8 mouse cellular contexts compared by ENCODE assay signal in the genomic region with DNA sequence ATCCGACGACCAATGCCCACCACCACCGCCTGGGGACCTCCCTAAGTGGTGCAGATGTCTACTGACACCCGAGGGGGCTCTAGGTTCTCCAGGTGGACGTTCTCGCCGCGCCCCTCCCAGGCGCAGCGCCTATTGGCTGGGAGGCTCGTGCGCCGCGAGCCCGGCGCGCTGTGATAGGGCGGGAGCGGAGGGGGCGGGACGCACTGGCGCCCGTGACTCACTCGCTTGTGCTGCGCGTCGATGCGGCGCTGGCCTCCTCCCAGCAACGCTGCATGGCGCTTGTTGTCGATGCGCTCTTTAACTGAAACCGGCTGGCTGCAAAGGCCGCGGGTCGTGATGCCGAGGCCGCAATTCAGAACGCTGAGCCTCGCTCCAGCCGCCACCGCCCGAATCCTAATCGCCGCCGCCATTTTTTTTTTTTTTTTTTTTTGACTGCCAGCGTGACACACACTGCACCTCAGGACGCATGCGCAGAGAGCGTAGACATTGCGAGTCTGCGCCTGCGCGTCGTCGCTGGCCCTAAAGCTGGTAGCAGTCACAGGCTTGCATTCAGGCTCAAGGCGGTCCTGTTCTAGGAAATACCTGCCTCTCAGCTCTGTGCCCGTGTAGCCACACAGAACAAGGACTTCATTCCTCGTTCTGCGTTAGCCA. TPM values are rescaled to one million over a fixed set of nuclear protein-coding genes. Genes with fewer than 3 reads are reported as not detected.
DNase-seq lines count a peak whose midpoint lies in the region; ATAC-seq and TF ChIP-seq lines count a peak whose summit lies in the region.

A gene (minus strand): TSS at position 451 of the 651 bp plus-strand sequence.

- peak; percentile 100 for ATAC-seq in hindbrain, postnatal 0 days
- peak; percentile 97 for ATAC-seq in megakaryocyte, adult 5-6 weeks (ENCODE audit: poor library complexity, severe bottlenecking)

- peak; percentile 95 for DNase-seq in WW6 (ENCODE audit: low read depth, low spot score)
- peak; percentile 94 to 96 for DNase-seq in cerebellum, postnatal 4 days (ENCODE audit: low spot score in 2 of 2)
- DNase-seq in gastrocnemius, adult 2 months: peak; percentile 97
- peak; percentile 99 for DNase-seq in hindbrain, postnatal 0 days (ENCODE audit: low spot score)
- peak; percentile 95 to 96 for DNase-seq in left cerebral cortex, adult 2 months (ENCODE audit: extremely low spot score in 1 of 2, low spot score in 2 of 2)
- DNase-seq in right cerebral cortex, adult 2 months (ENCODE audit: low spot score in 2 of 2): peak; percentile 96 to 98
- DNase-seq in urinary bladder, postnatal 14 days (ENCODE audit: low spot score): peak; percentile 96

- peak within 1 kb of the TSS; percentile 62 for H3K4me2 ChIP-seq in hindbrain, postnatal 0 days (ENCODE audit: low read depth, low read length)

- intact Hi-C loops in gastrocnemius, adult 2 months (cut with DNase I): loop anchor here (2.0 kb wide), 1 partner anchor 38 kb away; no protein-coding TSS in a partner anchor
- intact Hi-C loops in left cerebral cortex, adult 2 months (cut with DNase I): loop anchor here (2.0 to 5.0 kb wide), 3 partner anchors 38 to 390 kb away; no protein-coding TSS in a partner anchor

- H3K9ac ChIP-seq in hindbrain, postnatal 0 days (replicated peaks; ENCODE audit: low read length): peak within 1 kb of the TSS; percentile 70

- TF ChIP-seq CTCF in gastrocnemius, adult 2 months (IDR thresholded peaks at IDR 0.05): peak; percentile 28
- TF ChIP-seq CTCF in hindbrain, postnatal 0 days (IDR thresholded peaks at IDR 0.05; ENCODE audit: low read depth): peak; percentile 34
- peak; percentile 18 for TF ChIP-seq CTCF in left cerebral cortex, adult 2 months (IDR thresholded peaks at IDR 0.05)

- H3K9me3 ChIP-seq in hindbrain, postnatal 0 days (ENCODE audit: low read length): no peaks in the 10 kb centered on the region

- peak within 1 kb of the TSS; percentile 90 for H3K4me3 ChIP-seq in gastrocnemius, adult 2 months
- H3K4me3 ChIP-seq in hindbrain, postnatal 0 days (ENCODE audit: low read length): peak within 1 kb of the TSS; percentile 53
- H3K4me3 ChIP-seq in left cerebral cortex, adult 2 months: peak within 1 kb of the TSS; percentile 65

- peaks cover 4% of the 10 kb centered on the region; the same call in 1 of the 2 replicates for H3K4me1 ChIP-seq in hindbrain, postnatal 0 days (ENCODE audit: insufficient read depth, low read length)

- no peaks in the 10 kb centered on the region for H3K27me3 ChIP-seq in hindbrain, postnatal 0 days (ENCODE audit: insufficient read depth, low read length)

- H3K27ac ChIP-seq in gastrocnemius, adult 2 months: peak within 1 kb of the TSS; percentile 99
- peak within 1 kb of the TSS; percentile 99 for H3K27ac ChIP-seq in hindbrain, postnatal 0 days
- H3K27ac ChIP-seq in left cerebral cortex, adult 2 months: peak within 1 kb of the TSS; percentile 100

- no peaks in the 10 kb centered on the region for H3K36me3 ChIP-seq in hindbrain, postnatal 0 days (ENCODE audit: insufficient read depth, low read length)

- under 1% methylated on average over 61 of the region's 61 CpGs for WGBS in hindbrain, postnatal 0 days

RNA-seq across cellular contexts. Expression of the gene that starts here (rescaled TPM):
- total RNA-seq in gastrocnemius, adult 2 months (2021): 10 to 100 TPM; 56.5 to 70.8 TPM
- 56.9 and 62.0 TPM in 2 replicates for total RNA-seq in hindbrain, postnatal 0 days (2014; rRNA removed)
- polyA plus RNA-seq in hindbrain, postnatal 0 days (2015; fragmentation: Nextera tagmentation; extraction: Ambion mirVana): 33.1 and 33.2 TPM in 2 replicates
- total RNA-seq in left cerebral cortex, adult 2 months (2021): 10 to 100 TPM; 38.0 to 38.7 TPM
- total RNA-seq in megakaryocyte, adult 5-6 weeks (2015): 9.8 and 12.2 TPM in 2 replicates
- total RNA-seq in megakaryocyte, adult 5-6 weeks (2017): 6.4 and 8.0 TPM in 2 replicates

Comparison
In these comparisons a context has a peak if more than half of its experiments do, and no peak if none do; other contexts are left out.
1. Peak in every context shown above with its lines: DNase-seq, ATAC-seq, H3K4me3 ChIP-seq and H3K27ac ChIP-seq.